ENCODE assay signal across 7 mouse cellular contexts in genomic region chr1:163779336-163780115, GRCm38 (mm10). TPM values are rescaled to one million over a fixed set of nuclear protein-coding genes. Genes with fewer than 3 reads are reported as not detected.
DNase-seq lines count a peak whose midpoint lies in the region; ATAC-seq and TF ChIP-seq lines count a peak whose summit lies in the region.

Kifap3 (plus strand) TSS chr1:163779583.

- H3K36me3 ChIP-seq in embryonic facial prominence, embryonic 14.5 days (ENCODE audit: control insufficient read depth, insufficient read depth, low read length) = peaks cover 6% of the 10 kb centered on the region
- no peaks in the 10 kb centered on the region for H3K36me3 ChIP-seq in heart, adult 2 months (ENCODE audit: control insufficient read depth, insufficient read depth, low read length)
- peaks cover 6% of the 10 kb centered on the region for H3K36me3 ChIP-seq in limb, embryonic 13.5 days
- peaks cover 6% of the 10 kb centered on the region for H3K36me3 ChIP-seq in midbrain, embryonic 16.5 days (ENCODE audit: control insufficient read depth, insufficient read depth, low read length)

- H3K27me3 ChIP-seq in embryonic facial prominence, embryonic 14.5 days (replicated peaks; ENCODE audit: control insufficient read depth, insufficient read depth, low read length) = no peaks in the 10 kb centered on the region
- no peaks in the 10 kb centered on the region for H3K27me3 ChIP-seq in heart, adult 2 months (ENCODE audit: control insufficient read depth, insufficient read depth, low read length)
- no peaks in the 10 kb centered on the region for H3K27me3 ChIP-seq in limb, embryonic 13.5 days
- no peaks in the 10 kb centered on the region for H3K27me3 ChIP-seq in midbrain, embryonic 16.5 days (ENCODE audit: control insufficient read depth, insufficient read depth, low read depth, low read length)

- ATAC-seq in embryonic facial prominence, embryonic 14.5 days (ENCODE audit: low read depth) = peak; percentile 100
- peak; percentile 100 for ATAC-seq in limb, embryonic 13.5 days (ENCODE audit: low FRiP score, low read depth)
- ATAC-seq in midbrain, embryonic 16.5 days = peak; percentile 100

- H3K9ac ChIP-seq in embryonic facial prominence, embryonic 14.5 days (ENCODE audit: low read depth, low read length) = peak within 1 kb of the TSS; percentile 87
- peak within 1 kb of the TSS; percentile 88 for H3K9ac ChIP-seq in heart, adult 2 months (ENCODE audit: low read depth, low read length)
- peak within 1 kb of the TSS; percentile 84 for H3K9ac ChIP-seq in limb, embryonic 13.5 days
- peak within 1 kb of the TSS; percentile 95 for H3K9ac ChIP-seq in midbrain, embryonic 16.5 days (ENCODE audit: low read depth, low read length)

- TF ChIP-seq EP300 in heart, adult 2 months (IDR thresholded peaks at IDR 0.05; ENCODE audit: insufficient read depth, low read depth, low read length) = peak; percentile 86; the same call in 1 of the 2 replicates

- H3K4me1 ChIP-seq in embryonic facial prominence, embryonic 14.5 days (ENCODE audit: control insufficient read depth, insufficient read depth, low read length) = 0 out of 2 replicates have a peak, but pooled peaks cover 5% of the 10 kb centered on the region
- H3K4me1 ChIP-seq in heart, adult 2 months (ENCODE audit: control insufficient read depth, insufficient read depth, low read length) = no peaks in the 10 kb centered on the region; the same call in 1 of the 2 replicates
- H3K4me1 ChIP-seq in limb, embryonic 13.5 days = peaks cover 4% of the 10 kb centered on the region; the same call in 1 of the 2 replicates
- H3K4me1 ChIP-seq in midbrain, embryonic 16.5 days (ENCODE audit: control insufficient read depth, insufficient read depth, low read length) = no peaks in the 10 kb centered on the region

- TF ChIP-seq POLR2A in heart, adult 2 months (IDR thresholded peaks at IDR 0.05; ENCODE audit: insufficient read depth, low read depth, low read length) = 0 out of 2 replicates have a peak, but pooled peaks have one; percentile 20

- peak within 1 kb of the TSS; percentile 62 for H3K4me2 ChIP-seq in embryonic facial prominence, embryonic 14.5 days (ENCODE audit: low read depth, low read length)
- H3K4me2 ChIP-seq in limb, embryonic 13.5 days (replicated peaks) = peak within 1 kb of the TSS; percentile 75
- H3K4me2 ChIP-seq in midbrain, embryonic 16.5 days (ENCODE audit: low read length) = peak within 1 kb of the TSS; percentile 57

- DNase-seq in adrenal gland, postnatal 4 days (ENCODE audit: low spot score in 2 of 2) = peak; percentile 88 to 94
- peak; percentile 99 for DNase-seq in embryonic facial prominence, embryonic 14.5 days (ENCODE audit: low spot score)
- DNase-seq in heart, adult 2 months = peak; percentile 96 to 99
- peak; percentile 98 to 99 for DNase-seq in kidney, adult 8-10 months
- DNase-seq in spleen, postnatal 10 days (ENCODE audit: low spot score in 2 of 2) = peak; percentile 69 to 91

- TF ChIP-seq CTCF in heart, adult 2 months (IDR thresholded peaks at IDR 0.05) = peak; percentile 94

- H3K9me3 ChIP-seq in embryonic facial prominence, embryonic 14.5 days (ENCODE audit: control insufficient read depth, low read length) = peaks cover 4% of the 10 kb centered on the region; the same call in 1 of the 2 replicates
- H3K9me3 ChIP-seq in limb, embryonic 13.5 days = no peaks in the 10 kb centered on the region
- H3K9me3 ChIP-seq in midbrain, embryonic 16.5 days (replicated peaks; ENCODE audit: control insufficient read depth, low read length, poor library complexity, severe bottlenecking) = peaks cover 8% of the 10 kb centered on the region

- H3K79me2 ChIP-seq in heart, adult 2 months (replicated peaks; ENCODE audit: control insufficient read depth, insufficient read depth, low read length) = no peaks in the 10 kb centered on the region

- H3K4me3 ChIP-seq in embryonic facial prominence, embryonic 14.5 days (ENCODE audit: low read depth, low read length) = peak within 1 kb of the TSS; percentile 87
- peak within 1 kb of the TSS; percentile 73 for H3K4me3 ChIP-seq in heart, adult 2 months
- H3K4me3 ChIP-seq in limb, embryonic 13.5 days = peak within 1 kb of the TSS; percentile 88
- H3K4me3 ChIP-seq in midbrain, embryonic 16.5 days (ENCODE audit: low read depth, low read length) = peak within 1 kb of the TSS; percentile 93

- under 1% methylated on average over 35 of the region's 48 CpGs for WGBS in embryonic facial prominence, embryonic 14.5 days
- 2% methylated on average over 48 of the region's 48 CpGs for WGBS in heart, adult 2 months
- 1% methylated on average over 40 of the region's 48 CpGs for WGBS in limb, embryonic 13.5 days
- under 1% methylated on average over 48 of the region's 48 CpGs for WGBS in midbrain, embryonic 16.5 days

- intact Hi-C loops in heart, adult 2 months (cut with DNase I) = loop anchor here (10.0 kb wide), 2 partner anchors 145 to 215 kb away; partner anchors contain the start of genes BC055324, Mettl18 and Scyl3

- H3K27ac ChIP-seq in embryonic facial prominence, embryonic 14.5 days (replicated peaks; ENCODE audit: low read depth, low read length) = peak within 1 kb of the TSS; percentile 64
- peak within 1 kb of the TSS; percentile 75 for H3K27ac ChIP-seq in heart, adult 2 months
- H3K27ac ChIP-seq in limb, embryonic 13.5 days = 0 out of 2 replicates have a peak within 1 kb of the TSS, but pooled peaks have one; percentile 24
- peak within 1 kb of the TSS; percentile 90 for H3K27ac ChIP-seq in midbrain, embryonic 16.5 days (ENCODE audit: low read length)

RNA-seq across cellular contexts. Expression of gene Kifap3, which starts in this region (rescaled TPM):
- 10 to 100 TPM; 25.0 to 27.2 TPM for total RNA-seq in adrenal gland, postnatal 4 days (2021)
- polyA plus RNA-seq in embryonic facial prominence, embryonic 14.5 days (2014; fragmentation: Nextera tagmentation; extraction: Ambion mirVana) = 48.2 and 52.4 TPM in 2 replicates
- 10 to 100 TPM; 19.2 to 21.3 TPM for total RNA-seq in heart, adult 2 months (2021)
- polyA plus RNA-seq in heart, adult 2 months (2012; rRNA removed) = 6.5 and 12.3 TPM in 2 replicates
- polyA plus RNA-seq in limb, embryonic 13.5 days (2015; fragmentation: Nextera tagmentation; extraction: Ambion mirVana) = 50.0 and 50.6 TPM in 2 replicates
- polyA plus RNA-seq in midbrain, embryonic 16.5 days (2015; fragmentation: Nextera tagmentation; extraction: Ambion mirVana) = 147 and 155 TPM in 2 replicates

Comparison
In these comparisons a context has a peak if more than half of its experiments do, and no peak if none do; other contexts are left out.
1. Peak in every context shown above with its lines: DNase-seq, ATAC-seq, H3K4me3 ChIP-seq and H3K27ac ChIP-seq.
2. H3K27ac ChIP-seq: peak in every context shown above with its lines; median percentile 90 in midbrain, embryonic 16.5 days; 75 in heart, adult 2 months; 64 in embryonic facial prominence, embryonic 14.5 days; 24 in limb, embryonic 13.5 days.